Mouse (Mus musculus) hindbrain, postnatal 0 days (tissue): ENCODE measurements around the gene Cog2. TPM values are rescaled to one million over a fixed set of nuclear protein-coding genes. Genes with fewer than 3 reads are reported as not detected.
A peak's percentile ranks its signal among the peaks of the same experiment; 100 is the strongest.

Experiments used
- ATAC-seq: fragments of 200-750 bp; cut with Nextera tagmentation; 2 replicates; pipeline ENCODE4 v1.8.0; 2017; ENCODE audit warnings: mild to moderate bottlenecking, moderate TSS enrichment, moderate library complexity
- DNase-seq: peaks from one replicate; pipeline ENCODE4 v3.0.0-alpha.2; 2015; ENCODE audit warnings: low spot score
- H3K27ac ChIP-seq: fragments of 300-500 bp; sonication (generic); 2 replicates; pipeline ENCODE4 v1.5.1; 2014; ENCODE audit warnings: mild to moderate bottlenecking
- H3K27me3 ChIP-seq: fragments of 300-500 bp; sonication (generic); 2 replicates; pipeline ENCODE4 v1.6.1; 2014; ENCODE audit warnings: low read length, mixed read lengths; ENCODE audit not compliant: insufficient read depth
- H3K36me3 ChIP-seq: fragments of 300-500 bp; sonication (generic); 2 replicates; pipeline ENCODE4 v1.6.1; 2014; ENCODE audit warnings: low read length, mixed read lengths; ENCODE audit not compliant: insufficient read depth
- H3K4me1 ChIP-seq: fragments of 300-500 bp; sonication (generic); 2 replicates; pipeline ENCODE4 v1.6.1; 2014; ENCODE audit warnings: antibody characterized with exemption, low read length, mixed read lengths; ENCODE audit not compliant: insufficient read depth
- H3K4me2 ChIP-seq: fragments of 300-500 bp; sonication (generic); 2 replicates; pipeline ENCODE4 v1.6.1; 2014; ENCODE audit warnings: low read depth, mild to moderate bottlenecking, low read length, moderate library complexity, mixed read lengths
- H3K4me3 ChIP-seq: fragments of 300-500 bp; sonication (generic); 2 replicates; pipeline ENCODE4 v1.5.1; 2014; ENCODE audit warnings: low read length
- H3K9ac ChIP-seq: fragments of 300-500 bp; sonication (generic); replicated peaks from 2 replicates; pipeline ENCODE4 v1.6.1; 2014; ENCODE audit warnings: mild to moderate bottlenecking, low read length, moderate library complexity, mixed read lengths
- H3K9me3 ChIP-seq: fragments of 300-500 bp; sonication (generic); 2 replicates; pipeline ENCODE4 v1.6.1; 2016; ENCODE audit warnings: low read length, mixed read lengths
- CTCF ChIP-seq: IDR thresholded peaks from 2 replicates; pipeline ENCODE4 v1.5.1; 2016; ENCODE audit warnings: antibody characterized with exemption, control low read depth, low read depth
- WGBS: fragments of 180-500 bp; shearing (Covaris S2); extraction: QIAGEN DNeasy Blood & Tissue Kit; methylation state at CpG from one replicate; pipeline ENCODE4 v1.1.7; 2014; 5-methylcytosine and 5-hydroxymethylcytosine counted together
- polyA plus RNA-seq: library from polyadenylated mRNA; unstranded; fragments of >200 nt; fragmentation: Nextera tagmentation; extraction: Ambion mirVana; gene quantifications from 2 replicates; pipeline ENCODE4 v1.2.1, GENCODE M21; 2015
- total RNA-seq: library from RNA; depleted of rRNA; stranded (reverse); fragments of >200 nt; gene quantifications from 2 replicates; pipeline ENCODE4 v1.2.3, GENCODE M21; 2014

Gene Cog2
- total and polyA plus RNA-seq, 2 experiments from 2014 or later, result 17.3 to 30.0 TPM

- no peak overlapping the region for H3K9ac ChIP-seq
- DNase-seq (peak; percentile 11), ATAC-seq (no peak; the same call in 1 of the 2 replicates)
- peak overlapping the region; percentile 51; the same call in 1 of the 2 replicates for H3K27ac ChIP-seq
- no peak overlapping the region for H3K4me2 ChIP-seq
- peaks cover 63% of the 10 kb centered on the region for H3K36me3 ChIP-seq
- H3K9me3 ChIP-seq, result no peaks in the 10 kb centered on the region
- TF ChIP-seq CTCF, result no peak
- WGBS, result 71% methylated on average over 14 of the region's 14 CpGs
- no peak overlapping the region for H3K4me3 ChIP-seq
- no peaks in the 10 kb centered on the region for H3K4me1 ChIP-seq
- no peaks in the 10 kb centered on the region for H3K27me3 ChIP-seq
Observed at GRCm38 (mm10) chr8:124530076-124530475, 9.5 kb downstream of the Cog2 start.

DNA sequence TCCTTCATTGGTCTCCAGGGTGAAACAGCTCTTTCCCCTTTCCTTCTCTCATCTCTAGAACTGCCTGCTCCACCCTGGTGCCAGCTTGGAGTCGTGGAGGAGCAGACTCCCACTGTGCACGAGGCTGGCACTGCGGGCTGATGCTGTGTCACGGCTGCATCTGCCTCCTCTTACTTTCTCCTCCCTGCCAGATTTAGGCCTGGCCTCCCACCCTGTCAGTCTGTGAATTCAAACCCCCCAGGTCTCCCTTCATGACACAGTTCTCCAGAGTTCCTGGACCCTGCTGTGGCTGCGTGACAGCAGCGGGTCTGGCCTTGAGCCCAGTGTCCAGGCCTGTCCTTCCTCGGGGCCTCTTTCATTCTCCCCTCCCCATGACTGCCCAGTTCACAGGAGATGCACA is 10.0 kb downstream of the Cog2 start:
- H3K9ac ChIP-seq, result no peak overlapping the region
- no peaks in the 10 kb centered on the region for H3K9me3 ChIP-seq
- peak; percentile 36 for DNase-seq
- peak overlapping the region; percentile 51; the same call in 1 of the 2 replicates for H3K27ac ChIP-seq
- no peak overlapping the region for H3K4me3 ChIP-seq
- 49% methylated on average over 7 of the region's 7 CpGs for WGBS
- no peak for TF ChIP-seq CTCF
- no peaks in the 10 kb centered on the region for H3K27me3 ChIP-seq
- no peaks in the 10 kb centered on the region for H3K4me1 ChIP-seq
- H3K36me3 ChIP-seq, result peaks cover 66% of the 10 kb centered on the region
- H3K4me2 ChIP-seq, result no peak overlapping the region
- no peak; the same call in 1 of the 2 replicates for ATAC-seq

GRCm38 (mm10) chr8:124530996-124531395 is 10.4 kb downstream of the Cog2 start:
- DNase-seq (no peak), ATAC-seq (no peak; the same call in 1 of the 2 replicates)
- Histone ChIP-seq H3K4me3 (no peak overlapping the region), H3K27me3 (no peaks in the 10 kb centered on the region), H3K9me3 (no peaks in the 10 kb centered on the region), H3K4me1 (no peaks in the 10 kb centered on the region), H3K4me2 (no peak overlapping the region), H3K9ac (no peak overlapping the region), H3K27ac (peak overlapping the region; percentile 51; the same call in 1 of the 2 replicates), H3K36me3 (peaks cover 66% of the 10 kb centered on the region)
- TF ChIP-seq CTCF, result no peak
- WGBS, result 60% methylated on average over 4 of the region's 4 CpGs

DNA sequence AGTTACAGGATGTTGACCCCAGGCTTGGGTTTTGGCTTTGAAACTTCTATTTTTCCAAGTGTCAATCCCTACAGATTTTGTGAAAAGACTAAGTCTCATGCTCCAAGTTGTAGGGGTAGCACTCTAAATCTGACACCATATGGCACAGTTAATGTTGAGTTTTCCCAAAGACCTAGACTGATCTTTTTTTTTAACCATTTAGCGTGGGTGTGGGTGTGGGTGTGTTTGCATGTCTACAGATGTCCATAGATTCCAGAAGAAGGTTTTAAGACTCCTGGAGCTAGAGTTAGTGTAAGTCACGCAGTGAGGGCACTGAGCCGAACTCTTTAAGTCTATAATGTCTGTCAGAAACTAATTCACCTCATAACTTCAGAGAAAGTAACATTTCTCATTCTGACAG is 12.1 kb downstream of the Cog2 start:
- TF ChIP-seq CTCF, result no peak
- no peaks in the 10 kb centered on the region for H3K27me3 ChIP-seq
- no peak overlapping the region for H3K4me3 ChIP-seq
- H3K9ac ChIP-seq, result no peak overlapping the region
- no peak overlapping the region for H3K27ac ChIP-seq
- no peaks in the 10 kb centered on the region for H3K4me1 ChIP-seq
- DNase-seq (no peak), ATAC-seq (no peak)
- no peak overlapping the region for H3K4me2 ChIP-seq
- 93% methylated on average over 3 of the region's 3 CpGs for WGBS
- no peaks in the 10 kb centered on the region for H3K9me3 ChIP-seq
- H3K36me3 ChIP-seq, result peaks cover 56% of the 10 kb centered on the region

DNA sequence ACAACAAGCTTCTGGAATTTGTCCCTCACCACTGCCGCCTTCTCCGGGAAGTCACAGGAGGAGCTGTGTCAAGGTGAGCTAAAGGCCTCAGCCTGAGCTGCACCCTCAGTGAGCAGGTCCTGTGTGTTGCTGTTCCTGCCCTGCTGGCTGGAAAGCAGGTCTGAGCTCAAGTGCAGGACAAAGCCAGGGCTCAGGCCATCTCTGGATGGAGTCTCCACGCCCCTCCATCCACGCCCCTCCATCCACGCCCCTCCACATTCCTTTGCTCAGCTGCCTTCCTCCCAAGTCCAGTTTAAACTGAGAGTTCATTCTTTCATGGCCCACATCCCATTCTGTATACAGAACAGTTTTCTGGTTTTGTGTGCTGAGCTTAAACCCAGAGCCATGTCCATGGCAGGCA is 14.9 kb downstream of the Cog2 start:
- TF ChIP-seq CTCF, result no peak
- DNase-seq (no peak), ATAC-seq (no peak)
- Histone ChIP-seq H3K36me3 (peaks cover 76% of the 10 kb centered on the region), H3K9ac (no peak overlapping the region), H3K9me3 (no peaks in the 10 kb centered on the region), H3K4me2 (no peak overlapping the region), H3K27me3 (no peaks in the 10 kb centered on the region), H3K27ac (no peak overlapping the region), H3K4me1 (no peaks in the 10 kb centered on the region), H3K4me3 (no peak overlapping the region)
- 90% methylated on average over 5 of the region's 5 CpGs for WGBS

DNA sequence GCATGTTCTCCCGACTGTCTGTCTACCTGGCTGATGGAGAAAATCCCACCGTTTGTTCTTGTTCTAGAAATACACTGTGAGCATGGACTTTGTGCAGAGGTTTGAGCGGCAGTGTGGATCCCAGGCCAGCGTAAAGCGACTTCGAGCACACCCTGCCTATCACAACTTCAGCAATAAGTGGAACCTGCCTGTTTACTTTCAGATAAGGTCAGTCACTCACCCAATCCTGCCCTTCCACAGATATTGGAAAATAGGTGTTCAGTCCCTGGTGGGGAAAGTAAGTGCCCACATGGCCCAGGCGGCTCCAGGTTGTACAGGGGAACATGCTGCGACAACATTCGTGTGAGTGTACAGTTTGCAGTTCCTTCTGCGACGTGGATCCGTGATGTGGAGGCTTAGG is 20.3 kb downstream of the Cog2 start:
- no peak for TF ChIP-seq CTCF
- ATAC-seq (no peak), DNase-seq (no peak)
- Histone ChIP-seq H3K27me3 (no peaks in the 10 kb centered on the region), H3K4me2 (no peak overlapping the region), H3K9me3 (no peaks in the 10 kb centered on the region), H3K4me1 (no peaks in the 10 kb centered on the region), H3K9ac (no peak overlapping the region), H3K36me3 (peaks cover 86% of the 10 kb centered on the region), H3K4me3 (no peak overlapping the region), H3K27ac (no peak overlapping the region)
- 96% methylated on average over 12 of the region's 12 CpGs for whole genome bisulfite sequencing

- peaks cover 90% of the 10 kb centered on the region for H3K36me3 ChIP-seq
- no peak overlapping the region for H3K4me2 ChIP-seq
- ATAC-seq, result no peak
- no peak for DNase-seq
- H3K27me3 ChIP-seq, result no peaks in the 10 kb centered on the region
- no peaks in the 10 kb centered on the region for H3K4me1 ChIP-seq
- H3K27ac ChIP-seq, result no peak overlapping the region
- no peak for TF ChIP-seq CTCF
- no peaks in the 10 kb centered on the region for H3K9me3 ChIP-seq
- no peak overlapping the region for H3K9ac ChIP-seq
- no peak overlapping the region for H3K4me3 ChIP-seq
- 97% methylated on average over 4 of the region's 4 CpGs for WGBS
Observed at GRCm38 (mm10) chr8:124542001-124542400, 21.4 kb downstream of the Cog2 start.
